Mouse (Mus musculus): ENCODE measurements around the gene Cnot2.

GRCm38 (mm10) chr10:116564828-116565602, 16.3 kb downstream of the Cnot2 start:
- TF ChIP-seq CTCF (conservative IDR thresholded peaks at IDR 0.05; ENCODE audit: low read length) (no peak), NANOG (IDR thresholded peaks at IDR 0.05; ENCODE audit: borderline replicate concordance, low read length) (no peak)

All from E14TG2a.4 (cell line).